Mouse (Mus musculus) thymus, postnatal 0 days (tissue): Measurements from ENCODE around the gene Nmral1. TPM values are rescaled to one million over a fixed set of nuclear protein-coding genes. Genes with fewer than 3 reads are reported as not detected.

Experiments
- DNase-seq: peaks from one replicate; pipeline ENCODE4 v3.0.0-alpha.2; 2015; ENCODE audit warnings: low spot score
- polyA plus RNA-seq: library from polyadenylated mRNA; unstranded; fragments of >200 nt; fragmentation: Nextera tagmentation; extraction: Ambion mirVana; gene quantifications from 2 replicates; pipeline ENCODE4 v1.2.1, GENCODE M21; 2015

The Nmral1 gene
- polyA plus RNA-seq, 1 experiment from 2014 or later: 40.4 TPM

DNA sequence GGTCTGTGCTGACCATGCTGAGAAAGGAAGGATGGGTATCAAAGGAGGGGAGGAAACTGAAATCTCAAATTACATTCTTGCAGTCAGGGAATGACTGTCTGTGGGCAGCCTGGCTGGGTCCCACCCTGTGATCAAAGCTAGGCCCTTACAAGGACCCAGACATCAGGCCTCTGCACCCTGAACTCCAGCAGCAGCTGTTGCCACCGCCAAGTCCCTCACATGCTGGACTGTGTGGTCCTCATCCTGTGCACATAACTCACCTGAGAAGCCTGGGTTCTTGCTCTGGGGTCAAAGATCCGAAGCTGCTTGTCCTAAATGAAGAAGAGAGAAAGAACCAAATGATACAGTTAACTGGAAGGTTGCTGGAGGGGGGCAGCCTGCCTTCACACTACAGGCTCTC, 57.6 kb downstream of the Nmral1 start:
- DNase-seq: no peak

Other genes starting within 250 kb of the Nmral1 start
- gene Srl, start 177.5 kb downstream of the Nmral1 start, polyA plus RNA-seq: 5.6 and 6.9 TPM in 2 replicates
- gene Tfap4, start 159.5 kb downstream of the Nmral1 start, polyA plus RNA-seq: 16.5 and 19.7 TPM in 2 replicates
- gene Glis2, start 124.6 kb downstream of the Nmral1 start, polyA plus RNA-seq: 3.6 and 5.3 TPM in 2 replicates
- 147 and 155 TPM in 2 replicates for gene Pam16, start 94.4 kb downstream of the Nmral1 start, polyA plus RNA-seq
- 2.0 and 2.4 TPM in 2 replicates for gene Vasn, start 79.4 kb downstream of the Nmral1 start, polyA plus RNA-seq
- gene Dnaja3, start 79.4 kb downstream of the Nmral1 start, polyA plus RNA-seq: 47.3 and 48.7 TPM in 2 replicates
- 51.9 and 55.0 TPM in 2 replicates for gene Coro7, start 39.6 kb downstream of the Nmral1 start, polyA plus RNA-seq
- gene Hmox2, start 7.0 kb upstream of the Nmral1 start, polyA plus RNA-seq: 125 and 127 TPM in 2 replicates
- gene Cdip1, start 70.9 kb upstream of the Nmral1 start, polyA plus RNA-seq: 51.2 and 57.0 TPM in 2 replicates
- 0.31 TPM in 1 of 2 replicates, not detected in the other for gene 4930562C15Rik, start 116.1 kb upstream of the Nmral1 start, polyA plus RNA-seq
- 57.5 and 62.3 TPM in 2 replicates for gene Ubald1, start 161.0 kb upstream of the Nmral1 start, polyA plus RNA-seq
- 31.1 and 31.7 TPM in 2 replicates for gene Mgrn1, start 166.9 kb upstream of the Nmral1 start, polyA plus RNA-seq
- gene Nudt16l1, start 219.4 kb upstream of the Nmral1 start, polyA plus RNA-seq: 150 and 151 TPM in 2 replicates
- gene Anks3, start 244.8 kb upstream of the Nmral1 start, polyA plus RNA-seq: 45.3 and 50.3 TPM in 2 replicates